Mouse (Mus musculus) left cerebral cortex, postnatal 14 days (tissue): ENCODE measurements around the gene Gm30302. TPM values are rescaled to one million over a fixed set of nuclear protein-coding genes. Genes with fewer than 3 reads are reported as not detected.
"Not testable (repeated sequence)": the region's sequence is repeated elsewhere in the genome, so short reads cannot be mapped to it uniquely, and the experiment has no call there.

Source experiments
- DNase-seq, 2 experiments: peaks; one replicate each; pipeline ENCODE4 v3.0.0; 2021 to 2022; ENCODE audit warnings: low spot score in 2 of 2, mixed read lengths in 1 of 2
- intact Hi-C: fragments of 180-260 bp; cut with DNase I; formaldehyde crosslinking; loops from one replicate; pipeline ENCODE4 v1.15.1; 2025
- long read RNA-seq, 2 experiments: library from polyadenylated mRNA; stranded (forward); transcript quantifications; one replicate each; pipeline ENCODE4 v2.0.0; 2021
- total RNA-seq, 2 experiments: library from RNA; stranded (reverse); gene quantifications; 2 replicates each; pipeline ENCODE4 v1.2.3; 2021

Gene Gm30302
- not detected for total RNA-seq
- long read RNA-seq, experiment 1 = 0 reads
- long read RNA-seq, experiment 2 = 0 reads

DNA sequence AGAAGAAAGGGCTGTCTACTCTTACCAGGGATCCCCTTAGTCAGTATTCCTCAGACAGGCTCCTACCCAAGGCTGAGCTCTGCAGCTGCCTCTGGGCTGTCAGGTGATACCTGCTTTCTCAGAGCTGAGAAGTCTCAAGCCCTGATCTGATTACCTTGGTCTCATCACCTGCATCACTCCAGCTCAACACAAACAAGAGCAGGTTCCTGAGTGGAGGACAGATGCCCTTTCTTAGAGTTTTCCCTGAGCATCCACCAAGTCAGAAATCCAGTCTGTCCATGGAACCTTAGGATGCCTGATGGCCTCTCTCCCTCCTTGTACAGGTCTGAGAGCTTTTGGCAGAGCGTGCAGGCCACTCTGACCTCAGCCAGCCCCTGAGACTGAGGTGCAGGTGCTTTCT is at the start of gene Gm30302:
Gene Gm30302, minus strand, starts transcription at position 101 of the 400 bp plus-strand sequence.
- DNase-seq = no peak
- intact Hi-C loops = no loop called here

DNA sequence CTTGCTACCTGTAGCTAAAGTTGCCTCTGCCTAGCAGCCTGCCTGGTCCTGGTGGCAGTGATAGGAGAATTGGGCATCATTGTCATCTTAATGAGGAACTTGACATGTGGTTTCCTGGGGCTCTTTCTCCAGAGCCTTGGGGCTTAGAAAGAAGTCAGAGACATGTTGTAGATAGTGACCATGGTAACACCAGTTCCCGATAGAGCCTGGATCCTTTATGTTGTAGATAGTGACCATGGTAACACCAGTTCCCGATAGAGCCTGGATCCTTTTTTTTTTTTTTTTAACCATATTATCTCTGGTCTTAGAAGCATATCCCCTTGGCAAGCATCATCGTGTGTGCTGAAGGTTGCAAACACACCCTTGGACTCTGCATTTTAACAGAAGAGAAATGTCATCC is 48.0 kb upstream of the Gm30302 start:
- intact Hi-C loops = no loop called here

DNA sequence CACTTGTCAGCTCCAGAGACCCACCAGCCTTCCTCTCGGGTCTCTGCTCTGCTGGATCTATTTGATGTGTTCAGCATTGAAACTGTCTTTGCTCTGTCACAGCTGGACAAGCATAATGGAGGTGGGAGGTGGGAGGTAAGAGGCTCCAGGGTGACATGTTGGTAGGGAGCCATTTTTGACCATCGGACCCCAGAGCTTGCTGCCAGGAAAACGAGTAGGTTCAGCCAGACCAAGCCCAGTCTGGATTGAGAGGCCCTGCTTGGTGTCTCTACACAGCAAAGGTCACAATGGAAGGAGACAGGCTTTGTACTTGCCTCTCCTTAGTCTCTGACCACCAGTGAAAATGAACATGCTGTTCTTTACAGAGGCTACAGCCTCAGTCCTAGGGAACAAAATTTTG is 47.3 kb upstream of the Gm30302 start:
- no peak for DNase-seq
- intact Hi-C loops = no loop called here

More for the DNA sequence above, 48.0 kb upstream of the Gm30302 start:
- DNase-seq = no peak

DNA sequence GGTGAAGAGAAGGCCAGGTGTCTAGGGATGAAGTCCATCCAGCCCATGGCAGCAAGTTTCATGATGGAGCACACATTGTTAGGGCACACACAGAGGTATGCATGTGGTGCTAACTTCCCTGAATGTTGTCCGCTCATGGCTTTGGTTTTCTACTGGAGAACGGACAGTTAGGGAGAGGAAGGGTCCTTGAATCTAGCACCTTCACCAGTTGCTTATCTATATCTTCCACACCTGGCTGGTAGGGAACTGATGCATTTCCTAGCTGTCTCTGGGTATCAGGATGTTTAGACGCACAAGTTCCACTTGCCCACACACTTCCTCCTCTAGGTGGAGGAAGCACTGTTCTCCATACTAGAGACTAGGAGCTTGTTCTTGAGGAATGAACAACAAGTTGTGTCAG is 46.9 kb upstream of the Gm30302 start:
- no peak for DNase-seq
- intact Hi-C loops = no loop called here

DNA sequence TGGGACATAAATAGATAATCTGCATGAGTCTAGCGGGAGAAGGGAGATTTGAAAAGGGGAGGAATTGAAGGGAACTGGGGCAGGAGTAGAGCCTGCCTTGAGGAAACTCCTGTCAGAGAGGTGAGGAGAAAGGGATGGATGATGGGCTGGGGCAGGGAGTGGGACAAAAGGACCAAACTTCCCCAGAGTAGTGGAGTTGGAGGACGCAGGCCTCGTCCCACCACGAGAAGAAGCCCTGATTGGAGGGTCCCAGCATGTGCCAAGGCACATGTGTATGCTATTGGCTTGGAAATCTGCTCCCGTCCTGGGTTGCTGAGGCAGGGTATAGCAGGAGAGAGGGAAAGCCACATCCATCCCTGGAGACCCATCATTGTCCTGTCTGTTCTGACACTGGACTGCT is 45.3 kb upstream of the Gm30302 start:
- intact Hi-C loops = no loop called here

DNA sequence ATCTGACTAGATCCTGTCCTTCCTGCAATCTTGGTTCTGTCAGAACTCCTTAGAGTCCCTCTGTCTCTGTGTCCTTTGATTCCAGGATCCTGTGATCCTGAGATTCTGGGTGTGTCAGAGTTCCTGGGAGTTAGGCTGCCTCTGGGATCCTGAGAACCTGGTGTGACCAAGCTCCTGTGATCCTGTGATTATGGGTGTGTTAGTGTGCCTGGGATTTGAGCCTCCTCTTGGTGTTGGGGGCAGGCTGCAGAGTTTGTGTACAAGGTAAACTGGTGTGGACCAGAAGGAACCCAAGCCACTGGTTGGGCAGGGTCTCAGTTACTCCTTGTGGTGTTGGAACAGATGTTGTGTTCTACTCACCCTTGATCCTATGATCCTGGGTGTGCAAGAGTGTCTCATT is 42.4 kb upstream of the Gm30302 start:
- no peak for DNase-seq
- intact Hi-C loops = no loop called here

More for the DNA sequence above, 45.3 kb upstream of the Gm30302 start:
- no peak for DNase-seq

DNA sequence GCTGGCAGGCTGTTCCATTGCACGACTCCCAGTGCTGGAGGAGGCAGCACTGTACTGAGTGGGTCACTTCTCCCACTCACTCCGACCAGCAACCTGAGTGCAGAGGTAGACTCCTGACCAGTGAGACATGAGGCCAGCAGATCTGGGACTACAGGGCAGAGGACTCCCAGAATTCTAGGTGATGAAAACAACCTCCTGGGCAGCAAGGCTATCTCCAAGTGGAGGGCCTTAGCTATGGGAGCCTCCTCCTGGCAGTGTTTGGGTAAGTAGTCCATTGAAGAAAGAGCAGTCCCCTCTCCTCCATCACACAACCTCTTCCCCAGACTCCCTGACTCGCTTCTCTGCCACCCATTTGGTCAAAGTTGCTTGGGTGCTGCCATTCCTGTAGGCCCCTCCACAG is 31.6 kb upstream of the Gm30302 start:
- DNase-seq = no peak
- intact Hi-C loops = no loop called here

DNA sequence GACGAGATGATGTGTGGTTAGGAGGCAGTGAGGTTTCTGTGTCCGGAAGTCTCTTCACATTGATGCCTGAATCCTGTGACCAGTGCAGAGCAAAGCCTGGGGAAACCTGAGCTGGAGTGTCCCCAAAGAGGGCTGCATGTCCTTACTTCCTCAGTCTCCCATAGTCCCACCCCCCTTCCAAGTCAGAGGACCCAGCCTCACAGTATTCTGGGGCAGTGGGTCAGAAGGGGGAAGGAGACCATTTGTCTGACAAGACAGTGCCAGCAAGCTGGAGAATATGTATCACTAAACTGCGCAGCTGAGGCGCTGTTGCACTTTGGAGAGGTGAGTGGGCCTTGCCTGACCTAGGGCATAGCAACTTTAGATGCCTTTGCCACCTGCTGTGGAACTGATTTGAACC is 26.5 kb upstream of the Gm30302 start:
- intact Hi-C loops = no loop called here
- DNase-seq = no peak

DNA sequence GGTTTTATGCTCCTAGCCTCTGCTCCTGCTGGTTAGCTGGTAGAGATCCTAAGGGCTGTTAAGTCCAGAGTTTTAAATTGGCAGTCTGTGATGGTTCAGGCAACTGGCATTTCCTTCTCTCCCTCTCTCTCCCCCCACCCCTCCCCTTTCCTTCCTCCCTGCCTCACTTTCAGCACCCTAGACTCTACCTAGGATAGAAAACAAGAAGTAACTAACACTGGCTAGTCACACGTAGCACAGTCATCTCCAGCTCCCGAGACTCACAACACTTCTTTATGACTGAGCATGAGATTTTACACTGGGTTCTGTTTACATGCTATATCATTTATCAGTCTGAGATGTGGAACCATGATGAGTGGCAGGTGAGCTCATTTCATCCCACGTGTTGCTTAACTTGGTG is 16.2 kb upstream of the Gm30302 start:
- intact Hi-C loops = no loop called here
- DNase-seq = no peak

DNA sequence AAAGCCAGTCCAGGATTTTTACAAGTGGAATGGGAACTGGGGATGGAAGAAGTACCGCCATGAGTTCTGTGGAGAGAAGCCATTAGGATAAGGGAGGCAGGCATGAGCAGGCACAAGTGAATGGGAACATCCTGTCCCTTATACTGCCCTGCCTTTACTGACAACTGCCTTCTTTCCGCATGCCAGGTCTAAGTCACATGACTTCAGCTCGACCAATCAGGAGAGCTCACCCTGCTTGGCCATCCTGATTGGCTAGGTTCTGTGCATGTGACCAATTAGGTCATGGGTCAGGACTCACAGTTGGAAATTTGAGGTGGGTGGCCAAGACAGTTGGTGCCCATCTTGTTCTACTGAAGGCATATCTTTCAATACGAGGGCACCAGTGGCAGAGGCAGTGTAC is 15.6 kb upstream of the Gm30302 start:
- intact Hi-C loops = no loop called here
- DNase-seq = no peak

DNA sequence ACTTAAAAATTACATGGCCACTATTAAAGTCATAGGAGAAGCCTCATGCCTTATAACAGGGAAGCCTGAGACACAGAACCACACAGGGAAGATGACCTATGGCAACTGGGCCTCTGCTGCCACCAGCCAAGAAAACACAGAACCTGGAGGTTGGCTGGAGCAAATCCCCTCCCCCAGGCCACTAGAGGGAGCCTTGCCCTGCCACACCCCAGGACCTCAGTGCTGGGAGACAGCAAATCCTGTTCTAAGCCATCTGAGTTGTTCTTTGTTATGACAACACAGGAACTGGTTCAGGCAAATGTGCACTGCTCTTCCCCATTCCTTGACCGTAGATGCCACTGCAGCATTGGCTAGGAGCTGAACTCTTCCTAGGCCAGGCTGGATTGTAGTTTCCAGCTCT is 8.3 kb upstream of the Gm30302 start:
- DNase-seq = no peak
- intact Hi-C loops = no loop called here

DNA sequence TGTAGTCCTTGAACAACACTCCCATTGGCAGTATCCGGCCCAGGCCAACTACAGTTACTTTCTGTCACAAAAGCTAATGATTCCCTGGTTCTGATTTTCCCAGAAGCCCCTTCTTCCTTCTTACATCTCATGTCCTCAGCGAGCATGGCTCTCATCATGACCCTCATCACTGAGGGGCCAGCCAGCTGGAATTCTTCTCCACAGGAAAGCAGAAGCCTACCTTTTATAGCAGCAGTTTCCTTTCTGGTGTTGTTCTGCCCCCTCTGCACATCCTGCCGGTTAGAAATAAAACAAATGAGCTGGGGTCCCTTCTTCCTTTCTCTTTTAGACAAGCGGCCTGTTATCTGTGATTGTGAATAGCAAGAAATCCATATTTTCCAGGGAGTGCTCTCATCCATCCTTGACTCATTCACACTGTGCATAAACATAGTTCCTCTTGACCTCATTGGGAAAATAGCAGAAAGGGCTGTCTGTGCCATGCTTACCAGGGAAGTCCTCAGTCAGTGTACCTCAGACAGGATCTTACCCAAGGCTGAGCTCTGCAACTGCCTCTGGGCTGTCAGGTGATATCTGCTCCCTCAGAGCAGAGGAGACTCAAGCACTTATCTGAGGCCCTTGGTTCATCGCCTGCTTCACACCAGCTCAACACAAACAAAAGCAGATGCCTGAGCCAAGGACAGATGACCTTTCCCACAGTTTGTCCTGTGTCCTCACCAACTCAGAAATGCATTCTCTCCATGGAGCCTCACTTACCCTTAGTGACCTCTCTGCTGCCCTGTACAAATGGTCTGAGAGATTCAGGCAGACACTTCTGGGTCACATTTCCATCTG is 10.0 kb downstream of the Gm30302 start:
- intact Hi-C loops = no loop called here
- no peak for DNase-seq

DNA sequence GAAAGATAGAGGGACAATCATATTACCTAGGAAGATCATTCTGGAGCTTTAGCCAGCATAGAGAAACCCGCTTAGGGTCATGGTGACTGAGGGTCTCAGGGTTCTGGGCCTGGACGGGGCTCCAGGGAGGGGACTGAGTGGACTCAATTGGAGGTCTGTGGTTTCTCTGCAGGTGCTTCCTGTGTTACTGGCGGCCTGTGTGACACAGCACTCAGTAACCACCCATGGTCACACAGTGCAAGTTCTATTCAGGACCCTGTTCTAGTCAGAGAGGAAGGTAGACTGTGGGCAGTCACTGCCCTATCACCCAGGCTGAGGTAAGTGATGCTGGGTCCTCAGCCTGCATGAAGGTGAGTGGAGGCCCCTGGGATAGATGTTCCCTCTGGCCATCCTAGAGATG is 14.9 kb downstream of the Gm30302 start:
- no peak for DNase-seq
- intact Hi-C loops = no loop called here

DNA sequence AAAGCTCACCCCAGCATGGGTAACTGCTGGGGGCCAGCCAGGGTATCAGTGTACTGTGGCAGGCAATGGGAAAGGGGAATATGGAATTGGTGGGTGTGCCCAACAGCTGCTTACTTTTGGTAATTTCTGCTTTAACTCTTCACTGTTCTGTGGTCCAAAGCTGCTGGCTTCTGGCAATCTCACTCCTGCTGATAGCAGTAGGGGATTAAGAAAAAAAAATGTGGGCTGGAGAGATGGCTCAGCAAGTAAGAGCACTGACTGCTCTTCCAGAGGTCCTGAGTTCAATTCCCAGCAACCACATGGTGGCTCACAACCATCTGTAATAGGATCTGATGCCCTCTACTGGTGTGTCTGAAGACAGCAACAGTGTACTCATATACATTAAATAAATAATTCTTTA is 27.3 kb downstream of the Gm30302 start:
- DNase-seq, intact Hi-C loops: not testable (repeated sequence)

DNA sequence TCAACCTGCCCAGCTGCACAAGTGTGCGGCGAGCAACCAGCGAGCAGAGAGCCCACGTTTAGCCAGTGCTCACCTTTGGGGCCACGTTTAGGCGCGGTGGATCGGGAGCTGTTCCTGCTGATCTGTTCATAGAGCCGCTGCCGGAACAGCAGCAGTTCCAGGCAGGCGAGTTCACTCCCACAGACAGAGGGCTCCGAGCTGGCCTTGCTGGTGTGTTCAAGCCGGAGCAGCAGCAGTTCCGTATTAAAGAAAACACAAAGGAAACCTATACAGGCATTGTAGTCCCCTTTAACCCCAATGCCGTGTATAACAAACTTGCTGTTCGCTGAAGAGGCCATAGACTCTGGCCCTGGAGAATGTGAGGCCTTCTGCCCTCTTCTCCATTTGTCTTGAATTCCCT is 29.7 kb downstream of the Gm30302 start:
- intact Hi-C loops = no loop called here
- DNase-seq = no peak

DNA sequence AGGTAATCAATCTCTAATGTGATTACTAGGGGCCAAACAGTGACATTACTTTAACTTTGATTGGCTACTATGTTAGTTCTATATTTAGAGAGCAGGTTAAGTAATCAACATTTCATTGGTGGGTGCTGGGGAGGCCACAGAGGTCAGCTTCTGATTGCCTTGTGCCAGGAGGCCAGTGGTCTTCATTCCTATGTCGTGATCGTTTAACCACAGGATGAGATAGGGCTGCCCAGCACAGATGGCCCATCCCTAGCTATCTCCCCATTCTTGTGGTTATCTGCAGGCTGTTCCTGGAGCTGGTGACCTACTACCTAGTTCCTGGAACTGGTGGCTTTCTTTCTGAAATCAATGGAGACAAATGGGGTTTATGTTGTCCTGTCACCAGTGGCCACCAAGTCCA is 30.8 kb downstream of the Gm30302 start:
- DNase-seq = no peak
- intact Hi-C loops = no loop called here

DNA sequence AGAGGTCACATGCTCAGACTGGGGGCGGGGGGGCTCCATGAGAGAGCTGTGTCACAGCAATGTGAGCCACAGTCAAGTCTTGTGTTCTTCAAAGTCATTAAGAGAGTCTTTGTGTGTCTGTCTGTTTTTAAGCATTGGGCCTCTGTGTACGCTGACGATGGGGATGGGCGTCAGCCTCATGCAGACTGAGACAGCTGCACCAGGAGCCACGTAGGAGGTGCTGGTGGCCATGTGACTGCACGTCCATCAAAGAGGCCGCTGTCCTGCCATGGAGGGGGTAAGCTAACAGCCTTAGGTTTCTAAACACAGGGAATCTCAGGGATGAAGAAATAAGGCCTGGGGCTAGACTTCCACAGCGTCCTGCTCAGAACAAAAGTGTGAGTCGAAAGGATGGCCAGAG is 32.5 kb downstream of the Gm30302 start:
- no peak for DNase-seq
- intact Hi-C loops = no loop called here

DNA sequence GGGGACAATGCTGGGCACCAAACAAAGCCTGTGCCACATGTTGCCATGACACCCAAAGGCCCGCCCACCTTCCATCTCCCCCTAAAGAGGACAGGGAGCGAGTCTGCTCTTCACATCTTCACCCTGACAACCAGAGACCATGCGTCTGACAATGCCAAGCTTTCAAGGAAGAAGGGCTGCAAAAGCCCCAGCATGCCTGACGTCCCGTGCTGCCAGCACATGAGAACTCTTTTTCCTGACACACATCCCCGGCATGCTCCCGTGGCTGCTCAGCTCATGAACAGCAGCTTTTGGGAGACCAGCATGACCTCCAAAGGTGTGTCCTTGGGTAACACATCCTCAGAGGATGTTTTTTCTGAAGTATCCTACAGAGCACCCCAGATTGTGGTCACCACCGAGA is 33.5 kb downstream of the Gm30302 start:
- DNase-seq = no peak
- intact Hi-C loops = no loop called here

DNA sequence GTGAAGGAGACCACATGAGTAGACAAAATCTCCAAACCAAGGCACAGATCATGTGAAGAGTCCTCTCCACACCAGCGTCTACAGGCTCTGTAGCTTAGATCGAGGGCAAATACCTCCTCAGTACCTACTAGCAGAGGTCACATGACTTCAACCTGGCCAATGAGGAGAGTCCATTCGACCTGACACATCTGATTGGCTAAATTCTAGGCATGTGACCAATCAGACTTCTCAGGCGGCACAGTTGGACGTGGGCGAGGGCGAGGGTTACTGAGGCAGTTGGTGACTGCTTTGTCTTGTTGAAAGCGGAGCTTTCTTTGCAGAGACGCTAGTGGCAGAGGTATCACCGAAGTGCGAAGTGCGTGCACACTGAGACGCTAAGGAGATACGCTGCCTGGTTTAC is 36.6 kb downstream of the Gm30302 start:
- intact Hi-C loops = no loop called here
- DNase-seq = no peak

DNA sequence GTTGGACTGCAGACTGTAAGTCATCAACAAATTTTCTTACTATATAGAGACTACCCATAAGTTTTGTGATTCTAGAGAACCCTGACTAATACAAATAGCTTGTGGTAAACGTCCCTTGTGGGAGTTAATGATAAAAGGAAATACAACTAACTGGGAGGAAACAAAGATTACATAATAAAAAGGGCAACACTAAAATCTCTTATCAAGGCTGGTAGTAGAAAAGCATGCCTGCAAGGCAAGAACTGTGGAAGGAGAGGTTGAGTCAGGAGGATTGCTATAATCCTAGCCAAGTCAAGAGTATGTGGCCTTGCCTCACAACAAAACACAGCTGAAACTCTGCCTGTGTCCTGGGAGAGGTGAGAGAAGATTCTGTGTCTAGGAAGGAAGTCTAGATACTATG is 38.1 kb downstream of the Gm30302 start:
- intact Hi-C loops = no loop called here
- DNase-seq = no peak

DNA sequence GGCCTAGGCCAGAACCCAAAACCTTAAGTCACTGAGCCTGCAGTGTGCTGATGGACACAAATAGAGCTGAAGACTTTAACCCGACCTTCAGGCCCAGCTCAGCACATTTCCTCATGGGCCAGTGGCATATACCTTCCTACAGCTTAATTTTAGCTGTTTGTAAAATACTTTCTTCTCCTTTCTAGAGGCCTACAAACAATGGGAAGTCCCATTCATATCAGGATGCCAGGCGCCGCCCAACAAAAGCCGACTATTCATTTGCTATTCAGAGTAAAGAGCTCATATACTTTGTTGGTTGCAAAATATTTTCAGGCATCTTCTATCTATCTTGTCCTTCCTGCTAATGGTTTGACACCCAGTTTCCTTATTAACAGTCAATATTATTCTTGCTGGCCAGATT is 40.8 kb downstream of the Gm30302 start:
- DNase-seq = no peak
- intact Hi-C loops = no loop called here

DNA sequence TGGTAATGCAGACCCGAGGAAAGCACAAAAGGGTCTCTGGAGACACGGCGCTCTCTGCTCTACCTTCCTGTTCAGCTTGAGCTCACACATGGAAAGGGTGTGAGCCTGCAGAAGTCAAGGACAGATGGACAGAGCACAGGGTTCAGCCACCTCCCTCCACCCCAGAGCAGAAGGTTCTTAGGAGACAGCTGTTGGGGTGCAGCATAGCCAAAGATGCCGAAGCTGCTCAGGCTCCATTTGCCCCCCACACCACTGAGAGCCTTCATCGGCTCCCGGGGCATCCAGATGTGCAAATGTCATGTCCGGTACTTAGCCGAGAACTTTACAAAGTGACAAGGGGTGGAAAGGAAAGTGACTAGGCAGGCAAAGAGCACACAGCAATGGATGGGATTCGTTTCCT is 42.2 kb downstream of the Gm30302 start:
- intact Hi-C loops = no loop called here
- no peak for DNase-seq
